Mouse (Mus musculus) cerebellum, adult 9-10 months (tissue): ENCODE measurements around the gene Bmp2k.

Source experiments
- DNase-seq: peaks from one replicate; pipeline ENCODE4 v3.0.0; 2022

Bmp2k gene

DNA sequence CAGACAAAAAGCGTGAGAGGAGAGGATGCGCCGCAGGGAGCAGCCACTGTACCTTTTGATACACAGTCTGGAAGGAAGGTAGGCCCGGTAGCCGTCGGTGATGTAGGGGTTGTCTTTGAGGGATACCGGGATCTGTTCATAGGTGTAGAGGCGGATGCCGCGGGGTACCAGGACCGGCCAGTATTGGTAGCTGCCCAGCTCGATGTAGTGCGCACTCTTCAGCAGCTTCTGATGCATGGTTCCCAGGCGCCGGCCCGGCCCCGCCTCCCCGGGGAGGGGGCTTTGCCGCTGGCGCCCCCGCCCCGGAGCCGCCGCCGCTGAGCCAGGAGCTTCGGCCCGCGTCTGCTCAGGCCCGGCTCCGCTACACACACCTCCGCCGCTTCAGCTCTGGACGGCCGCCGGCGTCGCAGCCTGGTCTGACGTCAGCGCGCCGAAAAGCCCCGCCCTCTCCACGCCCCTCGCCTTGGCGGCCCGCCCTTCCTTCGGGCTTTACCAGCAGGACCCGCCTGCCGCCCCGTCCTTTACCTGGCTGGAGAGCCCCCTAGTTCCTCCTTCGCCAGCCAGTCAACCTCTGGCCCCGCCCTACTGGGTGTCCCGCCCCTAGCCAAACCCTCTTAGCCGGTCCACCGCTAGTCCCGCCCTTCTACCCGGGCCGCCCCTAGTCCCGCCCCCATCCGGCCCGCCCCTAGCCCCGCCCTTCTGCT is 113.9 kb downstream of the Bmp2k start, which contains the start of gene Paqr3:
Gene Paqr3, minus strand, starts transcription at position 390 of the 704 bp plus-strand sequence.
- DNase-seq = peak; percentile 98

DNA sequence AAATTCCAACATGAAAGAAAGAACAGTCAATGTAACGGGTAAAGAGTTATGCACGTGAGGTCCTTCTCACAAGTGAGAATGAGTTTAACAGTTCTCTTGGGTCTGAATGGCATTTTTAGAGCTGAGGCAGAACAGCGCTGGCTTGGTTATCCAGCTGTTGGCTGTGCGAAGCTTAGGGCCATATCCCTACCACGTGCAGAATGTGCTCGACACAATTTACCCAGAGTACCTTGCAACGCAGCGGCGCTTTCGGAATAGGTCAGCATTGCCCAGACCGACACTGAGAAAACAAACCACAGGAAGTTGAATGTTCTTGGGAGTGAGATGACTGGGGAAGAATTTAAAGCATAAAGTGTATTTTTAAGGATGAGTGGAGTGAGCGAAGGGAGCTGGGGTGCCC is 127.5 kb downstream of the Bmp2k start:
- DNase-seq = no peak

DNA sequence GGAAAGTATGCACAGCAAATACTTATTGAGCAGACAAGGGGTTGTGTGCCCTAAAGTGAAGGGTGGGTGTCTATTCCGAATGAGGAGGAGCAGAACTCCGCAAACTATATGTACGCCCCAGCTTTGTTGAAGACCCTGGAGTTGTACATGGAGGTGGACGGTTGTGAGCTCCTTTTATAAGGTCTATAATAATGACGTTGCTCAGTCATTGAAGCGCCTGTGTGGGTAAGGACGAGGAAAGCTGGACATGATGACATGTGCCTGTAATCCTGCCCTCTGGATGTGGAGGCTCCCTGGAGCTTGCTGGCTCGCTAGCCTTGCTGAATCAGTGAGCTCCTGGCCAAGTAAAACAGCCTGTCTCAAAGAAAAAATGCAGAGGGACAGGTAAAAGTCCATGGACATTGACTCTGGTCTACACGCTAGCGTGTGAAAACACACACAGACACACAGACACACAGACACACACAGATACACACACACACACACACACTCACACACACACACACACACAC is 128.0 kb downstream of the Bmp2k start:
- DNase-seq = no peak

DNA sequence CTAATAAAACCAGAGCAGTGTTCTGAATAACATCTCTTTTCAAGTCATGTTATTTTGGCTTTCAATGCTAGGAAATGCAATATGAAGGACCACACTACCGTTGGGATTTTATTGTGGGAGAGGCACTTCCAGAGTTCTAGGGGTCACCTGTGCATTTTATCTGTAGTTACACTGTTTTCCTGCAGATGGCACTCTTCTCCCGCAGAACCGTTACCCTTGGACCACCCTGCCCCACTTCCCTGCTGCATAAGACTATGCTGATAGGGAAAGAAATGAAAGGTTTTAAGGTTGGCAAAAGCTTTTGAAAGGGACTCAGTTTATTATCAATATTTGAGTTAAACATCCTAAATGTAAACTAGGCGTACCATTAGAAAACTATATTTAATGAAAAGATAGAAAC is 128.5 kb downstream of the Bmp2k start:
- DNase-seq = peak; percentile 62

DNA sequence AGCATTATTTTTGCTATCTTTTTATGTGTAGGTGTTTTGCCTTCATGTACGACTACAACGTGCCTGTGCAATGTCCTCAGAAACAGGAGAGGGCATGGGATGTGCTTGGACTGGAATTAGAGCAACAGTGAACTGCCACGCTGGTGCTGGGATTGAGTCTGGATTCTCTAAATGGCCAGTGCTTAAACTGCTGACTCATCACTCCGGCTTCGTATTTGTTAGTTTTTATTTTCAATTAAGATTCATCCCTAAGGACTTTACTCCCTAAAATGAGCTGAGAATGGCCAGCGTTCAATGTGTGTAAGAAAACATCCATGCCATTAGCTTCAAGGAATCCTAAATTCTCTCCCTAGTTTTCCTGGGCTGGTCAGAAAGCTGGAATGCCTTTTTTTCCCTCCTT is 129.8 kb downstream of the Bmp2k start:
- DNase-seq = no peak

DNA sequence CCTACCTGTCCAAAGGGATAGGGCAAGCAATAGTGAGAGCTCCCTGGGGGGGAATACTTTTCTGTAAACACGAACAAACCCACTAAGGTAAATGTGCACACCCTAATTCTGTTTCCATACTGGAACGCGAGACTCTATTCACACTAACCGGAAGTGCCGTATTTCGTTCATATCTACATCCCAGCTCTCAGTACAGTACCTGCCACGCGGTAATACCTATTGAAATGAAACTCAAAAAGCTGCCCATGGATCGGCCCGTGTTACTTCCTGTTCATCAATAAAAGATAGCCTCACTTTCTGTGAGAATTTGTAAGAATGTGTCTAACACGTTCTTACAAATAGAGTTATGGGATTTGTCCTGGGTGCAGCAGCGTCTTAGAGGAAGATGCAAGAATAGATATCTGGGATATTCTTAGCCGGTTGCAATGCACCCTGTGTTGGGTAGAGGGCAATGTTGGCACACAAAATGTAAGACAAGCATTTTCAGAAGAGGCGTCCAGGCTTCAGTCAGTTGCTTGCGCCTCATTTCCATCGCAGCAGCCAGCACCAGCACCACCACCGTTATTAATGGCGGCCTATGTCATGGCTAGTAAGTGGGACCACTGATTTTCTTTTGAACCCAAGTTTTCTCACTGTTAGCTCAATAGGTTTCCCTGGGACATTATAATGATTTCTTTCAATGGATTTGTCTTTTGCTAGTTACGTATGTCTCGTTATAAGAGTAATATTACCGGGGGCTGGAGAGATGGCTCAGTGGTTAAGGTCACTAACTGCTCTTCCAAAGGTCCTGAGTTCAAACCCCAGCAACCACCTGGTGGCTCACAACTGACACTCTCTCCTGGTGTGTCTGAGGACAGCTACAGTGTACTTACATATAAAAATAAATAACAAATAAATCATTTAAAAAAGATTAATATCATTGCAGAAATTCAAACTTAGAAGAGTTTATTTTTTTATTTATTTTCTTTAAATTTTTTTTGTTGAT is 131.0 kb downstream of the Bmp2k start:
- peak; percentile 86 for DNase-seq

DNA sequence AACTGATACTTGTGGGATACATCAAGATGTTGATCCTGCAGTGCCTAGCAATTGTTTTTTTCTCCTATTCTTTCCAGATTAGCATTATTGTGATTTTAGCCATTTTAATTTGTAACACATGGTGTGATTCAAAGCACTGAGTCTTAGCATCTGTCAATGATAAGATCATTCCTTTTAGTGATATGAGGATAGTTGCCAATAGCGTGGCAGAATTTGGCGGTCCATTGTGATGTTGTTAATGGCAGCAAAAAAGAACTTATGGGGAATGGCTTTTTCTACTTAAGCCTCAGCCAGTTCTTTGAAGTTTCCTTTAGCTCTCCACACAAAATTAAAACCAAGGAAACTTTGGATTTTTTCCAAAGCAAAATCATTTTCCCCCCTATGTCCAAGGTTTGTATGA is 132.1 kb downstream of the Bmp2k start:
- no peak for DNase-seq

DNA sequence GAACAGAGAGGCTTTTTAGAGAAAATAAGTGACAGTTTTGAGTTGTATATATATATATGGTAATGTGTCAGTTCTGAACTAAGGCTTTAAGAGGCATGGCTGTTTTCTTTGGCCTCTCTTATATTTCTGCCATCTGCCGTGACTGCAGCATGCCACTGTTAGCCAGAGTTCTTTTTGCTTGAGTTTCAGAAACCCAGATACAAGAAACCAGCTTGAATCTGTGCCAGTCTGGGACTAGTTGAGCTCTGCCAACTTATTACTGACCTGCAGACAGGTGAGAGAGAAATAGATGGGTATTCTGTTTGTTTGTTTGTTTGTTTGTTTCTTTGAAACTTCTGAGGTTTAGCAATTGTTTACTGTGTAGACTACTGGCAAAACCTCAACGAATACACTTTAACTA is 137.8 kb downstream of the Bmp2k start:
- DNase-seq = no peak
